Mouse (Mus musculus) adrenal gland, postnatal 0 days (tissue): ENCODE results near the gene Rab5a. TPM values are rescaled to one million over a fixed set of nuclear protein-coding genes. Genes with fewer than 3 reads are reported as not detected.

Experiments
- polyA plus RNA-seq: library from polyadenylated mRNA; unstranded; fragments of >200 nt; fragmentation: Nextera tagmentation; extraction: Ambion mirVana; gene quantifications from 2 replicates; pipeline ENCODE4 v1.2.1, GENCODE M21; 2015

Rab5a gene
- polyA plus RNA-seq = 93.5 and 120 TPM in 2 replicates

DNA sequence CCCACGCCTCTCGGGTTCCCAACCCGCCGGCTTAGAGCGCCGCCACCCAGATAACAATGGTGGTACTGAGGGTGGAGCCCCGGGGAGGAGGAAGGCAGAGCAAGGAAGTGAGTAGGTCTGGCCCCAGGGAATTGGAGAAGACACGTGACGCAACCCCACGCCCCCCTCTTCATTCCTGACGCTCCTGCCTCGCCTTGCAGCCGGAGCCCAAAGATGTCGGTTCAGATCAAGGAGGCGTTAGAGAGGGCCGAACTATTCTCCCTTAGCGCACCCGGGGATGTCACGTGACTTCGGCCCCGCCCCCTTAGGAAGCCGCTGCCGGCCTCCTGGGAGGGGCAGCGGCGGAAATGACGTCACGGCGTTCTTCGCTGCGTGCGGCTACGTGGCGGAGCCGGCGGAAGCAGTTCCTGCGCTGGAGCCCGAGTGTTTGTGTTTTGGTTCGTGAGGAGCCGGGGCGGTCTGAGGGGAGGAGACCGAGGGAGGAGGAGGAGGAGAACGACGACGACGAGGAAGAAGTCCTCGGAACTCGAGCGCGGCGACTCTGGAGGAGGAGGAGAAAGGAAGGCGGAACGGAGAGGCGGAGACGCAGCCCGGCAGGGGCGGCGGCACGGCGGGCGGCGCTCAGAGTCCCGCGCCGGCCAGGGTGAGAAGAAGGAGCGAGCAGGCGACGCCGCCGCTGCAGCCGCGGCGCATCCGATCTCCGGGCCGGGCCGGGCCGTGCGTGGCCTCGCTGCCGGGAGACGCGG lies at the start of gene Rab5a:
Gene Rab5a (plus strand): TSS at position 377 of the 746 bp plus-strand sequence.

DNA sequence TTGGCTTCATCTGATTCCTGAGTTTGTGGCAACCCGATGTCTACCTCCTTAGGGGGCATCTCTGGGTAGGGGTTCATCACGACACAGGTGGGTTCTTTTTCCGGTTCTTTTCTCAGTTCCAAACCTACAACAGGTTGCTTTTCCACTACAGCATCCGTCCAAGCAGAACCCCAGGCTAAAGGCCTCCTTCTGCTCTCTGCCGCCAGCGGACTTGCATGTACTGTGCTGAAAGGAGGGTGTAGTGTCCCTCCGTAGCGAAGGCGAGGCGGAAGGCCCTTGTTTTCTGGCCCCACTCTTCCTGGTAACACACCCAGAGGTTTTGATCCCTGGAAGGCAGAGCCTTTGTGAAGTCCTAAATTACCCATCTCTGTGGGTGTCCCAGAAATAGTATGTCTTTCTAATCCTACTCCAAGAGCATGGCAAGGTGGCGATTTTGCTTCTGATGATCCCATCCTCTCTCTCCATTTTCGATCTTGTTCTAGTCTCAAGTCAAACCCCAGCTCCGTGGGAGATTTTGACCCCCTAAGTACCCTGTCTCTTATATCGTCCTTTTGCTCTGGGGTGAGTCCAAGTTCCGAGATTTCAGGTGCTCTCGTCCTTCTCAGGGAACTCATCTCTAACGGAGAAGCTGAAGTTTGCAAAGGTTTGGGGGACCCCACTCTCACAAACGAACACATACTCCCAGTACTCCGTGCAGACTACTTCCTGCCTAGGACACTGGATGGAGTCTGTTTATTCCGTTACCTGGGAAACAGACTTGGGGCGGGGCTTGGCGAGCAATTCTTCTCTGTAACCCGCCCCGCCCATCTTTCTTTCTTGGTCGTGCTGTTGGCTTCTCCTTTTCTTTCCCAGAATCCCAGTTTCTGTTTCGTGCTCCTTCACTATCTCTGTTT lies 16.2 kb upstream of the Rab5a start, which contains the start of gene Efhb:
Gene Efhb (minus strand): TSS at position 719 of the 893 bp plus-strand sequence.

DNA sequence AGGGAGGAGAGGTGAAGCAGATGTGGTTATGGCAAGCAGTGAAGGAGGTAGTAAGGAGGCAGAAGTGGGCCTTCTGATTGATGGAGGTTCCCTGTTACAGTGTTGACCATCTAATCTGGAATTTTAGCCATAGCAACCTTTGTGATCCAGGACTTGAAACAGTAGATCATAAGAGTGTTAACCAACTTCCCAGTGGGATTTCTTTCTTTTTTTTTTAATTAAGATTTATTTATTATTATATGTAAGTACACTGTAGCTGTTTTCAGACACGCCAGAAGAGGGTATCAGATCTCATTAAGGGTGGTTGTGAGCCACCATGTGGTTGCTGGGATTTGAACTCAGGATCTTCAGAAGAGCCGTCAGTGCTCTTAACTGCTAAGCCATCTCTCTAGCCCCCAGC lies 60.3 kb downstream of the Rab5a start, which contains the start of gene Pp2d1:
Gene Pp2d1 (minus strand): TSS at position 101 of the 400 bp plus-strand sequence.

Other genes starting within 250 kb of the Rab5a start
- 0.72 and 0.90 TPM in 2 replicates for gene Efhb, start 15.9 kb upstream of the Rab5a start, polyA plus RNA-seq
- gene Pp2d1, start 60.2 kb downstream of the Rab5a start, polyA plus RNA-seq = 0.17 TPM in 1 of 2 replicates, not detected in the other
- 6.6 and 9.5 TPM in 2 replicates for gene Kat2b, start 87.6 kb downstream of the Rab5a start, polyA plus RNA-seq
- 11.8 and 12.4 TPM in 2 replicates for gene Sgo1, start 210.1 kb downstream of the Rab5a start, polyA plus RNA-seq